ENCODE assay signal across 7 mouse cellular contexts in genomic region chr14:40964881-40965280, GRCm38 (mm10). TPM values are rescaled to one million over a fixed set of nuclear protein-coding genes. Genes with fewer than 3 reads are reported as not detected.
A peak's percentile ranks its signal among the peaks of the same experiment; 100 is the strongest.
DNase-seq lines count a peak whose midpoint lies in the region; ATAC-seq lines count a peak whose summit lies in the region.

No protein-coding gene starts in this region.

- ATAC-seq in liver, embryonic 11.5 days (replicated peaks; ENCODE audit: low FRiP score) = no peak

- H3K4me3 ChIP-seq in hindbrain, embryonic 10.5 days = peak overlapping the region; percentile 75
- peak overlapping the region; percentile 70 for H3K4me3 ChIP-seq in liver, embryonic 11.5 days (ENCODE audit: low read depth, low read length)

- peaks cover 62% of the 10 kb centered on the region for H3K4me1 ChIP-seq in hindbrain, embryonic 10.5 days (replicated peaks)
- peaks cover 47% of the 10 kb centered on the region for H3K4me1 ChIP-seq in liver, embryonic 11.5 days (replicated peaks; ENCODE audit: control insufficient read depth, insufficient read depth, low read length)

- no peaks in the 10 kb centered on the region for H3K36me3 ChIP-seq in hindbrain, embryonic 10.5 days
- no peaks in the 10 kb centered on the region for H3K36me3 ChIP-seq in liver, embryonic 11.5 days (ENCODE audit: control insufficient read depth, insufficient read depth, low read length)

- H3K9ac ChIP-seq in liver, embryonic 11.5 days (ENCODE audit: low read depth, low read length) = peak overlapping the region; percentile 23; the same call in 1 of the 2 replicates

- DNase-seq in thymus, postnatal 14 days = peak; percentile 54
- DNase-seq in thymus, postnatal 0 days (ENCODE audit: low spot score) = no peak
- no peak for DNase-seq in hindbrain, embryonic 10.5 days (ENCODE audit: low spot score)
- DNase-seq in liver, embryonic 11.5 days (ENCODE audit: low spot score) = peak; percentile 33
- no peak for DNase-seq in adrenal gland, adult 8-10 months
- DNase-seq in frontal cortex, postnatal 14 days (ENCODE audit: low spot score in 2 of 2) = no peak
- DNase-seq in cerebellum, adult 18-20 months = no peak

- H3K9me3 ChIP-seq in hindbrain, embryonic 10.5 days = no peaks in the 10 kb centered on the region
- no peaks in the 10 kb centered on the region for H3K9me3 ChIP-seq in liver, embryonic 11.5 days (ENCODE audit: control insufficient read depth, low read length)

- peak overlapping the region; percentile 40; the same call in 1 of the 2 replicates for H3K27ac ChIP-seq in hindbrain, embryonic 10.5 days
- peak overlapping the region; percentile 6; the same call in 1 of the 2 replicates for H3K27ac ChIP-seq in liver, embryonic 11.5 days (ENCODE audit: low read depth, low read length)

- peak overlapping the region; percentile 66 for H3K4me2 ChIP-seq in liver, embryonic 11.5 days

- H3K27me3 ChIP-seq in hindbrain, embryonic 10.5 days (ENCODE audit: insufficient read depth, poor library complexity, severe bottlenecking) = peaks cover 16% of the 10 kb centered on the region
- H3K27me3 ChIP-seq in liver, embryonic 11.5 days (replicated peaks; ENCODE audit: control insufficient read depth, insufficient read depth, low read length) = no peaks in the 10 kb centered on the region

RNA-seq across cellular contexts. Expression of gene Tspan14, which starts 1.7 kb away (rescaled TPM):
- 58.5 and 65.0 TPM in 2 replicates for polyA plus RNA-seq in thymus, postnatal 0 days (2015; fragmentation: Nextera tagmentation; extraction: Ambion mirVana)
- polyA plus RNA-seq in hindbrain, embryonic 10.5 days (2016; fragmentation: Nextera tagmentation; extraction: Ambion mirVana) = 95.5 and 95.7 TPM in 2 replicates
- 65.3 and 68.1 TPM in 2 replicates for polyA plus RNA-seq in liver, embryonic 11.5 days (2014; fragmentation: Nextera tagmentation; extraction: Ambion mirVana)
- 10 to 100 TPM; 31.2 to 34.6 (median 33.0) TPM for total RNA-seq in adrenal gland, adult 8-10 months (2022)

RNA-seq across cellular contexts. Expression of gene Fam213a, which starts 48.7 kb away (rescaled TPM):
- 6.6 and 9.3 TPM in 2 replicates for polyA plus RNA-seq in thymus, postnatal 0 days (2015; fragmentation: Nextera tagmentation; extraction: Ambion mirVana)
- polyA plus RNA-seq in hindbrain, embryonic 10.5 days (2016; fragmentation: Nextera tagmentation; extraction: Ambion mirVana) = 45.2 and 52.6 TPM in 2 replicates
- 78.2 and 84.8 TPM in 2 replicates for polyA plus RNA-seq in liver, embryonic 11.5 days (2014; fragmentation: Nextera tagmentation; extraction: Ambion mirVana)
- total RNA-seq in adrenal gland, adult 8-10 months (2022) = 10 to 100 TPM; 39.2 to 77.5 (median 71.6) TPM

Comparison
In these comparisons a context has a peak if more than half of its experiments do, and no peak if none do; other contexts are left out.
1. DNase-seq: peak in thymus, postnatal 14 days (single experiment) and liver, embryonic 11.5 days (single experiment); none in thymus, postnatal 0 days (single experiment), hindbrain, embryonic 10.5 days (single experiment), adrenal gland, adult 8-10 months (single experiment), frontal cortex, postnatal 14 days (0 of 2) and cerebellum, adult 18-20 months (0 of 2).